20 mouse cellular contexts compared by ENCODE assay signal in genomic region chr2:75357516-75357915, GRCm38 (mm10).
DNase-seq lines count a peak whose midpoint lies in the region; ATAC-seq and TF ChIP-seq lines count a peak whose summit lies in the region.
"Had no signal": no experiment of that assay in that cellular context is flagged by ENCODE, and none has a peak within 500 bp of the region (broad histone marks: within the 10 kb centered on the region; RNA-seq: fewer than 3 reads in every experiment).

No protein-coding gene starts in this region.

- no peak overlapping the region for H3K4me2 ChIP-seq in lung, embryonic 14.5 days
- H3K4me2 ChIP-seq in midbrain, embryonic 11.5 days: no peak overlapping the region
- no peak overlapping the region for H3K4me2 ChIP-seq in midbrain, postnatal 0 days (ENCODE audit: low read depth, low read length, poor library complexity, severe bottlenecking)
- H3K4me2 ChIP-seq in forebrain, embryonic 16.5 days (ENCODE audit: low read length): no peak overlapping the region
- H3K4me2 ChIP-seq: embryonic facial prominence, embryonic 15.5 days; forebrain, embryonic 15.5 days; heart, embryonic 12.5 days; hindbrain, embryonic 12.5 days had no signal

- peak overlapping the region; percentile 43 for H3K27ac ChIP-seq in gastrocnemius, adult 2 months
- no peak overlapping the region for H3K27ac ChIP-seq in lung, embryonic 14.5 days (ENCODE audit: low read depth)
- no peak overlapping the region for H3K27ac ChIP-seq in midbrain, embryonic 11.5 days (ENCODE audit: low read depth, low read length)
- H3K27ac ChIP-seq in midbrain, postnatal 0 days (ENCODE audit: low read depth, low read length): no peak overlapping the region
- no peak overlapping the region for H3K27ac ChIP-seq in forebrain, embryonic 16.5 days (ENCODE audit: low read length)
- H3K27ac ChIP-seq: embryonic facial prominence, embryonic 15.5 days; forebrain, embryonic 15.5 days; hindbrain, embryonic 12.5 days; hindbrain, postnatal 0 days had no signal

- no peak for TF ChIP-seq CTCF in gastrocnemius, adult 2 months (IDR thresholded peaks at IDR 0.05)
- no peak for TF ChIP-seq CTCF in lung, embryonic 14.5 days (IDR thresholded peaks at IDR 0.05; ENCODE audit: low read depth)
- TF ChIP-seq CTCF in lung, adult 2 months (IDR thresholded peaks at IDR 0.05; ENCODE audit: insufficient read depth, low read length): no peak
- no peak for TF ChIP-seq CTCF in midbrain, postnatal 0 days (IDR thresholded peaks at IDR 0.05)

- no peaks in the 10 kb centered on the region for H3K9me3 ChIP-seq in lung, embryonic 14.5 days (ENCODE audit: low read depth, low read length)
- H3K9me3 ChIP-seq in midbrain, embryonic 11.5 days (ENCODE audit: control insufficient read depth, low read length): no peaks in the 10 kb centered on the region
- H3K9me3 ChIP-seq in midbrain, postnatal 0 days (ENCODE audit: low read length): no peaks in the 10 kb centered on the region
- no peaks in the 10 kb centered on the region for H3K9me3 ChIP-seq in forebrain, embryonic 16.5 days (ENCODE audit: control insufficient read depth, low read length)
- H3K9me3 ChIP-seq: embryonic facial prominence, embryonic 15.5 days; forebrain, embryonic 15.5 days; heart, embryonic 12.5 days; hindbrain, embryonic 12.5 days had no signal

- no peaks in the 10 kb centered on the region for H3K4me1 ChIP-seq in lung, embryonic 14.5 days (ENCODE audit: insufficient read depth)
- H3K4me1 ChIP-seq in lung, adult 2 months (ENCODE audit: control insufficient read depth, insufficient read depth, low read length): no peaks in the 10 kb centered on the region
- no peaks in the 10 kb centered on the region for H3K4me1 ChIP-seq in midbrain, embryonic 11.5 days (ENCODE audit: control insufficient read depth, insufficient read depth, low read length)
- H3K4me1 ChIP-seq in midbrain, postnatal 0 days (ENCODE audit: insufficient read depth, low read length): no peaks in the 10 kb centered on the region
- peaks cover 12% of the 10 kb centered on the region for H3K4me1 ChIP-seq in forebrain, embryonic 16.5 days (replicated peaks; ENCODE audit: control insufficient read depth, insufficient read depth, low read length)
- H3K4me1 ChIP-seq: embryonic facial prominence, embryonic 15.5 days; heart, embryonic 12.5 days had no signal

- H3K36me3 ChIP-seq in lung, embryonic 14.5 days (ENCODE audit: insufficient read depth): no peaks in the 10 kb centered on the region
- H3K36me3 ChIP-seq in midbrain, embryonic 11.5 days (ENCODE audit: control insufficient read depth, insufficient read depth, low read length): no peaks in the 10 kb centered on the region
- H3K36me3 ChIP-seq in midbrain, postnatal 0 days (ENCODE audit: insufficient read depth, low read length): no peaks in the 10 kb centered on the region
- H3K36me3 ChIP-seq in forebrain, embryonic 16.5 days (ENCODE audit: control insufficient read depth, insufficient read depth): no peaks in the 10 kb centered on the region
- H3K36me3 ChIP-seq: embryonic facial prominence, embryonic 15.5 days; forebrain, embryonic 15.5 days; heart, embryonic 12.5 days; hindbrain, embryonic 12.5 days had no signal

- no peak for DNase-seq in gastrocnemius, adult 2 months
- DNase-seq in gastrocnemius, postnatal 4 days (ENCODE audit: low spot score in 2 of 2): no peak
- DNase-seq in lung, embryonic 14.5 days: peak; percentile 27
- DNase-seq in lung, adult 2 months: no peak
- peak; percentile 14 for DNase-seq in midbrain, embryonic 11.5 days (ENCODE audit: low spot score, missing footprints)
- no peak for DNase-seq in midbrain, postnatal 0 days (ENCODE audit: low spot score)
- no peak for DNase-seq in spleen, postnatal 36 days (ENCODE audit: low spot score in 2 of 2)
- DNase-seq: adrenal gland, adult 8-10 months; adrenal gland, postnatal 36 days; cerebellum, adult 11 months; cerebellum, adult 8-10 months; cerebellum, postnatal 14 days; embryo, embryonic 11 days had no signal

- no peak for TF ChIP-seq POLR2A in lung, adult 2 months (IDR thresholded peaks at IDR 0.05; ENCODE audit: borderline replicate concordance, extremely low read depth, low read depth, low read length)

- ATAC-seq in lung, embryonic 14.5 days (ENCODE audit: insufficient read depth): no peak
- no peak for ATAC-seq in midbrain, embryonic 11.5 days (ENCODE audit: low FRiP score)
- no peak for ATAC-seq in midbrain, postnatal 0 days (ENCODE audit: low FRiP score)
- no peak for ATAC-seq in forebrain, embryonic 16.5 days
- ATAC-seq: forebrain, embryonic 15.5 days; hindbrain, postnatal 0 days had no signal

- WGBS in lung, embryonic 14.5 days: 58% methylated on average over 2 of the region's 2 CpGs
- 68% methylated on average over 2 of the region's 2 CpGs for WGBS in lung, adult 2 months
- 89% methylated on average over 2 of the region's 2 CpGs for WGBS in midbrain, embryonic 11.5 days
- WGBS in midbrain, postnatal 0 days: 73% methylated on average over 2 of the region's 2 CpGs
- WGBS in forebrain, embryonic 16.5 days: 79% methylated on average over 2 of the region's 2 CpGs

- no peak overlapping the region for H3K4me3 ChIP-seq in gastrocnemius, adult 2 months
- H3K4me3 ChIP-seq in lung, embryonic 14.5 days (ENCODE audit: low read depth, low read length): no peak overlapping the region
- no peak overlapping the region for H3K4me3 ChIP-seq in lung, adult 2 months (replicated peaks; ENCODE audit: extremely low read depth, low read depth, low read length)
- no peak overlapping the region for H3K4me3 ChIP-seq in midbrain, embryonic 11.5 days (ENCODE audit: low read depth, low read length)
- H3K4me3 ChIP-seq in midbrain, postnatal 0 days (ENCODE audit: low read depth, low read length): no peak overlapping the region
- no peak overlapping the region for H3K4me3 ChIP-seq in forebrain, embryonic 16.5 days (replicated peaks; ENCODE audit: low read length)
- H3K4me3 ChIP-seq: embryonic facial prominence, embryonic 15.5 days; erythroblast, embryonic 14.5 days; forebrain, embryonic 15.5 days; heart, embryonic 12.5 days; hindbrain, embryonic 12.5 days had no signal

- no peak overlapping the region for H3K9ac ChIP-seq in lung, embryonic 14.5 days
- H3K9ac ChIP-seq in midbrain, embryonic 11.5 days (ENCODE audit: low read length): no peak overlapping the region
- no peak overlapping the region for H3K9ac ChIP-seq in midbrain, postnatal 0 days (replicated peaks; ENCODE audit: low read length, poor library complexity, severe bottlenecking)
- H3K9ac ChIP-seq in forebrain, embryonic 16.5 days (replicated peaks; ENCODE audit: low read depth, low read length): no peak overlapping the region
- H3K9ac ChIP-seq: embryonic facial prominence, embryonic 15.5 days; forebrain, embryonic 15.5 days; heart, embryonic 12.5 days; hindbrain, embryonic 12.5 days had no signal

- intact Hi-C loops in gastrocnemius, adult 2 months (cut with DNase I): loop anchor here (10.0 kb wide), 1 partner anchor 1013 kb away; no protein-coding TSS in a partner anchor

- no peaks in the 10 kb centered on the region for H3K27me3 ChIP-seq in lung, embryonic 14.5 days (ENCODE audit: insufficient read depth, low read length)
- H3K27me3 ChIP-seq in midbrain, embryonic 11.5 days (ENCODE audit: control insufficient read depth, insufficient read depth, low read length): no peaks in the 10 kb centered on the region
- no peaks in the 10 kb centered on the region for H3K27me3 ChIP-seq in midbrain, postnatal 0 days (ENCODE audit: insufficient read depth, low read length)
- no peaks in the 10 kb centered on the region for H3K27me3 ChIP-seq in forebrain, embryonic 16.5 days (replicated peaks; ENCODE audit: control insufficient read depth, insufficient read depth, low read length)
- H3K27me3 ChIP-seq: embryonic facial prominence, embryonic 15.5 days; forebrain, embryonic 15.5 days; heart, embryonic 12.5 days; hindbrain, embryonic 12.5 days had no signal

Comparison
In these comparisons a context has a peak if more than half of its experiments do, and no peak if none do; other contexts are left out.
1. DNase-seq: peak in lung, embryonic 14.5 days (single experiment) and midbrain, embryonic 11.5 days (single experiment); none in gastrocnemius, adult 2 months (single experiment), gastrocnemius, postnatal 4 days (0 of 2), lung, adult 2 months (single experiment), midbrain, postnatal 0 days (single experiment) and spleen, postnatal 36 days (0 of 2).